Mouse (Mus musculus): ENCODE data around the gene Nr2f2. TPM values are rescaled to one million over a fixed set of nuclear protein-coding genes. Genes with fewer than 3 reads are reported as not detected.
A peak's percentile ranks its signal among the peaks of the same experiment; 100 is the strongest.

The Nr2f2 gene
- total RNA-seq, 2 experiments from 2014 or later = 78.3 to 79.6 TPM

DNA sequence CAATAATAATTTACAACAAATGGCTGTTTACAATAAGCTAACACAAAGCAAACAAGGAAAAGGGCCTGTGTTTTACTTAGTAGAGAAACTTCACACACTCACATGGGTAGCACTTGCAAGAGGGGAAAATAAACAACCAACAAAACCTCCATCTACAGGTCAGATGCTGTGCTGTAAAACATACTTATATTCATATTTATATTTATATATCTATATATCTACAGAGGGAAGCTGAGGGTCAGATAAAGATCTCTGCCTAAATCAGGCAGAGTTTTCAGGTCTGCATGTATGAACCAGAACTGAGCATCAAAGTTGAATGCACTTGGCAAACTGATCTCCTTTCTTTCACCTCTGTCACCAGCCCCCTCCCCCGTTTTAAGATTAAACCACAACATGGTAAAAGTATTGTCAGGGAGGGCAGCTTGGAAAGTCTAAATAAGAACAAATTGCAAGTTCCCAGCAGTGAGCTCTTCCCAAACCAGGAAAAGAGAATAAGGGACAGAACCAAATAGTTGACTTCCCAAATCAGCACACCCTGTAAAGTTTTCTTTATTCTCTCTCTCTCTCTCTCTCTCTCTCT, 14.5 kb downstream of the Nr2f2 start:
- DNase-seq = peak; percentile 10

DNA sequence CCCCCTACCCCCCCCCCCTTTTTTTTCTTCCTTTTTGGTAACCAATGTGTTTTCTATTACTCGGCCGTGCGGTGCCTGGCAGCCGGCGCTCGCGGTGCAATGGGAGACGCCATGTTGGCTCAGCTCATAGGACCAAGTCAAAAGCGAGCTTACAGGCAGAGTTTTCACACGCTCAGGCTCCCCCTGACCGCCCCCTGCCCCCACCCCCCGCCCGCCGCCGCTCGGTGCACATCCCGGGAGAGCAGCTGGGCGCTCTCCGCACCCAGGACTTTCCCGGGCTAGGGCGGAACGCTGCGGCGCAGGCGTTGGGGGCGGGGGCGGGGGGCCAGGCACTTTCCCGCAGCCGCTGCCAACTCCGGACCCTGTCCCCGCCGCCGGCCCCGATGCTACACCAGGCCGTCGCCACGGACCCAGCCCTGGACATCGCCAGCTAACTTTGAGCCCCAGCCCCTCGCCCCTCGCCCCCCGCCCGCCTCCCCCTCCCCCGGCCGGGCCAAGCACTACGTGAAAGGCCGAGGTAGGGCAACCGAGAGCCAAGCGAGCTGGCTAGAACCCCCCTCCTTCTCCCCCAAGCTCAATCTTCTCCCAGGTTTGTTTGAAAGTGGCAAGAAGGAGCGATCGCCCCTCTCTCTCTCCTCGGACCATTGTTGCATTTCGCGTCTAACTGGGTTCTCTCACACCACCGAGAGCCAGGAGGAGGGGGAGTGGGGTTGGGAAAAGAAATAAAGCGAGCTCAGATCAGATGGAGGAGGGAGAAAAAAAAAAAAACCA, 15.6 kb downstream of the Nr2f2 start:
- peak; percentile 78 for DNase-seq

DNA sequence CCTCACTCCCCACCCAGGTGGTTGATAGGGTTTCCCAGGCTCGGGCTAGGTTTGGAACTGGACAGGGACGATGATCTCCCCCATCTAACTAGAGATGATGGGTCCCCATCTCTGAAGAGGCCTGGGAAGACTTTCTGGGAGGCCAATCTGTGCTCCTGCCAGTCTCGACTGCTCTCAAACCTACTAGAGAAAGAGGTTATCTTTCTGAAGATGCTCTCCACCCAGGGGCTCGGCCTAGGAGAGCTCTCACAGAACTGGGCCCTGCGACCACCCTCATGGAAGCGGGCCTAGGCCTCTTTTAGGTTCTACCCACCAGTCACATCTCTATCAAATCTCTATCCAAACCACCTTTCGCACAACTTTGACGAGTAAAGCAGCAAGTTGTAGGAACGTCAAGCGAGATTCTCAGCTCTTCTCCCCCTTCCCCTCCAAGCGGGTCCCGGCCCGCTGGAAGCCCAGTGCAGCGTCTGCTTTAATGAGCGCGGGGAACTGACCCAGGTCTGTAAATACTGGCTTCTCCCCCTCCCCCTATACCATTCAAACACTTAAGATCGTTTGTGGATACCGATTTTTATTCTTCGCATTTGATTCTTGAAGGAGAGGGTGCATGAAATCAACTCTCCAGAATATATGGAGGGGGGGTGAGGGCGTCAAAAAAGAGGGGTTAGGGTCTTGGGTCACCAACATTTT, 16.4 kb downstream of the Nr2f2 start:
- DNase-seq = peak; percentile 24

DNA sequence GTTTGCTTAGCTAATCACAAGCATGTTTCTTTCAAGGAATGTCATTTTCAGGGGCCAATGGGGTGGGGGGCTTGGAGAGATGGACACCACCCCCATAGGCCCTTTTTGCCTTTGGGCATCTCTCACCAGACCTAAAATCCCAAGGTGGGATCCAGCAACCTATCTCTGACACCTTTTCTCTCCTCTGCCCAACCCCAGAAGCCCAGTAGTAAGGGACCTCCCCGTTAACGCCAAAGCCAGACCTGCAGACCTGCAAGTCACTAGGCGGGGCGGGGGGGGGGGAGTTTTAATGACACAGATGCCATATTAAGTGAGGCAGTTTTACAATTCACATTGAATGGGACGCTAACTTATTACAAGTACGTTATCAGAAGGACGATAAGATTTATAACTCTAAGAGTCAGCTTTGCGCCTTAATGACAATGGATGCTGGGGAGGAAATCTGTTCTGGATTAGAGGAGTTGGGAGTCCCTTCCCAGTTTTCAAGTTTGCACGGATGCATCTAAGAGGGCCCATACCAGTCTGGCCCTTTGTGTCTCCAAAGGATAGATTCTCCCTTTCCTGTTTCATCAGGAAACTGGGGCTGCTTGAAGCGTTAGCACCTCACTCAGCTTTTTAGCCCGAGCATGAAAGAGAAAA, 17.4 kb downstream of the Nr2f2 start:
- DNase-seq = peak; percentile 8

DNA sequence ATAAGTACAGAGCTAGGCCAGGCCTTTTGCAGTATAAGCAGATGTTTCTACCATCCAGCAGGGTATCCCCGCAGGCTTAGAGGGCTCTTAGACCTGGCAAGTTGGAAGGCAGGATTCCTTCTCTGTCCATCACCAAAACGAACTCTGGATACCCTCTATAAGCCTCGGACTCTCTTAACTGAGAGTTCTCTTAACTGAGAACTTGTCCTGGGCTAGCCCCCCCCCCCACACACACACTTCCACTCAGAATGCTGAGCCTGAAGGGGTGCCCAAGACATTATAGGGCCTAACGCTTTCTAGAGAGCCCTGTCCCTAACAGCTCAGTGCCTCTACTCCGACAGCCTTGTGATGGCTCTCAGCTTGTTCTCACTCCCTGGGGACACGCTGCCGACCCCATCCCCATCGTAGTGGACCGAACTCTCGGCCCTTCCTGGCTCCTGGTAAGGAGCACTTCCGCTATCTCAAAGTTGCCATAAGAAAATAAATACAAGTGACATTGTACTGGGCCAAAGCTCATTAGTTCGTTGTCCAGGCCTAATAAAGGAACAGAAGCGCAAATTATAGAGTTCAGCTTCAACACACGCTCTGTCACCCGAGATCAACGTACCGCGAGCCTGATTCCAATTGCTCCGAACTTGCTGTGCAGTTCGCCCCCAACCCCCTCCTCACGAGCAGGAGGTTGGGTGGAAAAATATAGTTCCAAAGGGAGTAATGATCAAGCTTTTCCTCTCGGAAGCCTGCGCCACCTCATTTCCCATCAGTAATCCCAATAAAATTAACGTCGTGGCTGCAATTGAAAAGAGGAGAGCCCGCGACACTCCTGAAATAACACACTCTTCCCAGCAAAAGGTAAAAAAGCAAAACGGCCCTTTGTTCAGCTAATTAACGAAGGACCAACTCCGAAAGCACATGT, 18.2 kb downstream of the Nr2f2 start:
- peak; percentile 12 for DNase-seq

DNA sequence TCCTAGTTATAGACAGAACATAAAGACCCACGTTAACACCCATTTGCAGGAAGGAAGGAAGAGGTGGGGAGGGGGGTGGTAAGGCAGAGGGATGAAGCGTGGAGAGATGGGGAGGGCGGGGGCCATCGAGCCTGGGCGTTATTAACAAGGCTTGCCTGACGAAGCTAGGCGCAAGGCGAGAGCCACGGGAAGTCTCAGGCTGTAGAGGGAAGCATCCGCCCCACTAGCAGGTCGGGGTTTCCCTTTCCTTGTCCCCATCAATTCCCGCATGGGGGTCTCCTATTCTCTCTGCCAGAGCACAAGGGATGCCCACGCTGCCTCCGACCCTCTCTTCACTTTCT, 18.9 kb downstream of the Nr2f2 start:
- peak; percentile 19 for DNase-seq

DNA sequence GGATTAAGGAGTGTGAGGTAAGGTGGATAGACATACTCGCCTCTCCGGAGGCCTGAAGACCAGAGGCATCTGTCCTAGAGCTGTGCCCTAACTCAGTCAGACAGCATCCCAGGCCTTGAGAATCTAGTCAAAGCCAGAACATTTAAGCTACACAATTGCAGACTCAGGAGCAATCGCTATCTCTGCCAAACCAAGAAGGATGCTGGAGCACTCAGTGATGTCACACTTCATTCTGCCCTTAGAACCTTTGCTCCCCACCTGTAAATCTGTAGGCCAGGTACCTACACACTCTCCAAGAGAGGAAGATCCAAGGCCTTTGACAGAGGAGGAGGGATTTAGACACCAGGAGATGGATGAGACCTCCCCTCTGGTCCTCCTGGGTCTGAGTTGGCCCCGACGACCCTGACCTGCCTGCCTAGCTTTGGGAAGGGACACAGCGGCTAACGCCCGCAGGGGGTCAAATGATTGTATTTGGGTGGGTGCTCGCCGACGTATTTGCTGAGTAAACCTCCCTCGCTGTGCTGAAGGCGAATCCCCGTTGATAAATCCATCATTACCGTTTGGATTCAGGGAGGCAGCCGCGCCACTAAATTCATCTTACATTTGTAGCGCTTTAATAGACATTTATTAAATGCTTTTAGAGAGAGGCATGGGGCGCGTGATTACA, 19.5 kb downstream of the Nr2f2 start:
- DNase-seq = peak; percentile 13

DNA sequence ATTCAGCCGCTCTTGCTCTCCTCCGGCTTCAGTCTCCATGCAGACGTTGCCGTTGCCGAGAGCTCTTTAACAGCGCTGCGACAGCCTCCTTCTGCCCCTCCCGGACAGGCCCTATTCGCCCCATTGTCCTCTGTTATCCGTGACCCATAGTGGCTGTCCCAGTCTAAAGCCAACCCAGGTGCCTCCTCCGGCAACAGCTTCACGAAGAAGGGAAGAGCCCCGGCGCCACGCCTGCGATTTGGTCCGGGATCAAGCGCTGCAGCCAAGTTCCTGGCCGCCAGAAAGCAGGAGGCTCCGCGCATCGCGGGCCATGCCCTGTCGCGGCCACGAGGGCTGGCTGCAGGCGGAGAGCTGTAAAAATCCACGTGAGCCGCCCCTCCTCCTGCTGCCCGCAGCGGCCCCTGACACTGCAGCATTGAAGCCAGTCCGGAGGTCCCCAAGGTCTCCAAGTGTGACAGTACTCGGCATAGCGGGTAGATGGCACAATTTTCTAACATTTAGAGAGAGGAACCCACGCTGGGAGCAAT, 20.5 kb downstream of the Nr2f2 start:
- DNase-seq = peak; percentile 90

DNA sequence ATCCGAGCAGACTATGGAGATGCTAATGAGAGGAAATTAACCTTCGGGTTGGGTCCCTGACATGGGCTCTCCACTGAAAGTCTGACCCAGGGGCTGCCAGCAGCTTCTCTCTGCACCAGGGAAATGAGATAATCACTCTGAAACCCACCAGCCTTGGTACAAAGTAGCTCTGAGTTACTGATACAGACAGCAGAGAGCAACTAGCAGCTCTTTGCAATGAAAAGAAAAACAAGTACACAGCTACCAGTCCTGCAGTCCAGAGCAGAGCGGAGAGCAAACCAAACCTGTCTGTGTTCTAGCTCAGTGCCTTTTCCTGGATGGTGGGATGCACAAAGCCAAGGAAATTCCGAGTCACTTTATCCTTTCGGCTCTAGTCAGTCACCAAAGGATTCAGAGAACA, 23.1 kb downstream of the Nr2f2 start:
- DNase-seq = no peak

DNA sequence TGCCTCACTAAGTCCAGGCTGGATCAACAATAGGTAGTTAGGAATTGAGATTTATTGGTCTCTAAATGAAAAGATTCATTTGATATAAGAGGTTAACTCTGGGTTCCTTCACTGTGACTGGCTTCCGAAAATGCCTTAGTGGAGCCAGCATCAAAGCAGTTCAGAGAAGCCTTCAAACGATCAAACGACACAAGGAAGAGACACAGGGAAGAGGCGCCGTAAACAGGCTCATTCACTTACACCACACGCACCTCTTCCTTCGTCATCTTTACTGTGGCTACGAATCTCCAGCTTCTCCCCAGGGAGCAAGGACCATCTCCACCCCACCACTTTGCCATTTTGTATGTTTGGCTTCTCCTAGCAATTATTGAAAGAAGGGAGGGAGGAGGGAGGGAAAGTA, 23.8 kb downstream of the Nr2f2 start:
- DNase-seq = no peak

DNA sequence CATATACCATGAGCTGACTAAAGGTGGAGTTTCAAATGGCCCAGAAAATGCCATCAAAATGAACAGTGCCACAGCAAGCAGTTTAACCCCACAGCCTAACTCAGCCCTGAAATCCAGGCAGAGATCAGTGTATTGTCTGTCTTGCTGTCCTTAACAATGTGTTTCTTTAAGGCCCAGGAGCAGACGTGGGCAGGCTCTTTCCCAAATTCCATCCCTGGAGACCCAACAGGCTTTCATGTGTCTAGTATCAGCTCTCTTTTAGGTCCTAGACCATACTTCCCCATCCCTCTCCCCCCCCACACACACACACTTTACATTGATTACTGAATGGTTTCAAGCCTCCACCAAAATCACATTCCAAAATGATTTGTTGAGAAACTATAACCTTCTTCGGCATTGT, 24.5 kb downstream of the Nr2f2 start:
- DNase-seq = no peak

DNA sequence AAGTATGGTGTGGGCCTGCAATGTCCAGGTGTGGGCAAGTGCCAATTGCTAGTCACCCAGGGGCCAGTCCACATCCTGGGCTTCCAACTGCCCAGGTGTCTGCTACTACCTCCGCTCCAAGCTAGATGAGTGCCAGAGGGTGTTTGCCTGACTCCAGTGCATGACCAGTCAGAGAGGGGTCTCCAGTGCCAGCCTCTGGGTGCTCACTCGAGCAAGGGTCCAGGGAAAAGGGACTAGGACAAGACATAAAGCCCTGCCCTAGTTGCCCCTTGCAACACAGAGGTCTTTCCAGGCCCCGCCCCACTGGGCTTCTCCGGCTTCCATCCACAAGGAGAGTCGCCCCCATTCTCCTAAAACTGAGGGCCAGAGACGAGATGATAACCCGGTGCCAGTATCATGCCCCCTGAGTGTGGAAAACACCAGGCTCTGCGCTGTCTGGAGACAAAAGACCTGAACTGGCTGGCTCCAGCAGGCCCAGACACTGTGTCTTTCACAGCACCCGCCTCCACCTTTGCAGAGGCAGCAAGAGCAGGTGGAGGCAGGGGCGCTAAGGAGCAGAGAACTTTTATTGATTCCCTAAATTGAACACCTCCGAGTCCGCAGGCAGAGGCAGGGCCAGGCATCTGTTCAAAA, 26.4 kb downstream of the Nr2f2 start:
- no peak for DNase-seq

DNA sequence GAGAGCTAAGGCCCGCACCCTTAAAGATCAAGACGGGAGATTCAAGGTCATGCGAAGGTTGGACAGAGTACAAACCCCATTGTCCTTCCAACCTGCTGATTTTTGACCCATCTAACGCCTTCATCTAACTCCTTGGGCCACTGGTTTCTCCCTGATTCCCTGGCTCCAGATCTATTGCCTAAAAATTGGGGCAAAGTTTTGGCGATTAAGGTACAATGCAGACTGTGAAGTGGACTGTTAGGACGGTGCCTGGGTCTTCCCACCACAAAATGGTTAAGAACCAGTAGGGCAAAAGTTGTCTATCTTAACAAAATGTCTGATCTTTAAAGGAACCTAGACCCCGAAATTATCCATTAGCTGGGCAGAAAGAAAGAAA, 28.3 kb downstream of the Nr2f2 start:
- DNase-seq = no peak

DNA sequence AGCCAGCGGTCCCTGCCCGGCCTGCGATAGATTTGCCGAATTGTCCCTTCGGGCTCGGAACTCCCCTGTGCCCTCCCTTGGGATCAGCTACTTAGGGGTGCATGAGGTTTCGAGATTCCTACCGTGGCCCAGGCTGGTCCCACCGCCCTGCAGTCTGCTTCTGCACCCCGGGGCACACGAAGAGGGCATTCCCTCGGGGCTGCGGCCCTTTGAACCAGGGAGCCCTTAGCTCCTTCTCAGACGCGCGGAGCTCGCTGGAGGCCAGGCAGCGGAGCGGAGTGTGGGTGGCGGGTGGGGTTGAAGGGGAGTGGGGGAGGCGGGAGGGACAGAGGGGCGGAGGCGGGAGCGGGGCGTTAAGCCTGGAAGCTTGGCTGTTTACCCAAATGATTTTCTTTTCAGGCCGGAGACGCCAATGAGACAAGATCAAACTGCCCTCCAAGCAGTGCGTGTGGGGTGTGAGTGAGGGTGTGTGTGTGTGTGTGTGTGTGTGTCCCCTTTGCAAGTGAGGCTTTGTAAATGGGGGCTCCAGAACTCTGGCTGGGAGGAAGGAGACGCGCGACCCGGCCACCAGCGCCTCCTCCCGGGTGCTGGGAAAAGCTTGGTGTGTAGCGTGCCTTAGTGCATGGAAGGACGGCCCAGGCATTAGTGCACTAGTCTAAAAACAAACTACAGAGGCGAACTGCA, 28.8 kb downstream of the Nr2f2 start:
- peak; percentile 58 for DNase-seq

DNA sequence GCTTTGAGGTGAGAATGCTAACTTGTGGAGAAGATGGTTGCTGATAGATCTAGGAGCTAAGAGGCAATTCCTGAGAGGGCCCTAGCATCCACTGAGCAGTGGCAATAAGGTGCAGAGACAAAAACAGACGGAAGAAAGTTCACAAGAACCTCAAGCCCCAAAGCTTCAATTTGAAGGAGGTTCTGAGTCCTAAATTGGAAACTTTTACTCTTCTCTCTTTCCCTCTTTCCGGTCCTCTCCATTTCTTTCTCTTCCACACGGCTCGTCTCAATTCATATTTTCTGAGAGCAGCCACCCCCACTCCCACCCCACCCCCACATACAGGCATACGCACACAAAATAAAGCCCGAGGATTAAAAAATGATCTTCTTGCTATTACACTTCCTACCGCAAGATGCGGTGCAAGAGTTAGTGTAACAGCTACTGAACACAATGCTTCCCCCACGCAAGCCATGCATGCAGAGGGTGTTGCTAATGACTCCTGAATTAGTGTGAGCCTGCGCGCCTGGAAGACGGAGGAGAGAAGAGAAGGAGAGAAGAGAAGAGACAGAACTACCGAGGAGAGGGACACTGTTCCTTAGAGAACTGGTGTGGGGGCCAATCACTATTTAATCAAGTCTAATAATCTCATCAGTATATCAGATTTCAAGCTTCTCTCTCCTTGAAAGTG, 29.8 kb downstream of the Nr2f2 start:
- no peak for DNase-seq

DNA sequence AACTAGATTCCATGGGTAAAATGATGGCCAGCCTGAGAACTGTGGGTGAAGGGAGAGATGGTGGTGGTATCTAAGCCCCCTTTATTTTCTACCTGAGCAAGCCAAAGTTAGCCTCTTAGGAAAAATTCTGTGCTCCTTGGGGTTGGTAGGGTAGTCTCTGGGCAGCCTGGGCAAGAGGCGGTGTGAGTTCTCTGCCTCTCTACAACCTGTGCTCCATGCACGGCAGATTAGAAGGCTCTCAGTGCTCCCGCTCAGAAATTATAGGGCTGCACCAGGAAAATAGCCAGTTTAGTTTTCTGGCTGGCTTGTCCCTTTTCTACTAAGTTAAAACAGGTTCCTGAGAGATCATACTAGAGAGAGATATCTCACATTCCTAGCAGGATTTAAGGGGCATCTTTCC, 30.4 kb downstream of the Nr2f2 start:
- no peak for DNase-seq

DNA sequence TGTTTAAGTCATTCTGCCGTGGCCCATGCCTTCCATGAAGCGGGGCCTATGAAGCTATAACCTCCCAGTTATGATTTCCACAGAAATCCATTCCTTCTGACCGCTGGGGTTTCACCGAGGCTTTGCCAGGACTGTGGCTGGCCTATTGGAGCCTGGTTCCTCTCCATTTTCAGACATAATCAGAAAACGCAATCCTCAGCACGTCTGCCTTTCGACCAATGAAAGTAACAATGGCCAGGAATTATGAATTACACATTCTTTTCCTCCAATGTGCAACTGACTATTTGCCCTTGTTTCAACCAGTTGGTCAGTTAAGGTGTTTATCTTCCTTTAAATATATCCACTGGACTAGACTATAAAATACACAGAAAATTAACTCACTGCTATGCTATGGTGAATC, 31.1 kb downstream of the Nr2f2 start:
- DNase-seq = peak; percentile 17

DNA sequence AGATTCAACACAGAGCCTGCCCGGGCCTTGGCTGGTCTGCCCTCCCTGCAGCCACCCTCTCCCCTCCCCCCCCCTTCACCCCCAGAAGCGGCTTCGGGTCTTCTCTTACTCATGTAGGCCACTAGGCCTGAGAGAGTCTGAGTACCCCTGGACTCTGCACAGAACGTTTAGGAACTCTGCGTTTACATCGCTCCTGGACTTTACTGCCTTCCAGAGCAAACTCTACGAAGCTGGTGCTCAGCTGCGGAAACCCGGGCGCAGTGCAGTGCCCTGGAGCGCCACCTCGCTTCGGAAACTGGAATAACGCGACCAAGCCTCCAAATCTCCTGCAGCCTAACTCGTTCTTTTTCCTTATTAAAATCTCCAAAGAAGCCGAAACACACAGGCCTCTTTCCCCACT, 31.7 kb downstream of the Nr2f2 start:
- peak; percentile 92 for DNase-seq

DNA sequence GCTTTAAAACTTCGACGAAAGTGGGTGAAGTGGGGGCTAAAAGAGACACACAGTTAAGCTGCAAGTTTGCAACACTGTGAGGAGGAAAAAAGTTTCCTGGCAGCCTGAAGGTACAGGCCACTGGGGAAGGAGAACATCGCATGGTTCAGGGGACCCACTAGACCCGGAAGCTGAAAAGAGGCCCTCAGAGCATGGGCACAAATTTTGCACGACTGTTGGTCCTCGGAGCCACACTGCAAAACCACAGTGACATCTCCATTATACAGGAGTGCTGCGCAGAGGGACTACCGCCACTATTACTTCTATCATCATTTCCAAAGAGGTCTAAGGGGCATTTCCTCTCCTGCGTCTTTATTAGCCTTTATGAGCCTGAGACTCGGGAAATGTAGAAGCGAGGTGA, 32.7 kb downstream of the Nr2f2 start:
- DNase-seq = no peak

All from adrenal gland, postnatal 10 days (tissue).